Mouse (Mus musculus): Measurements from ENCODE around the gene Pkd2l1. TPM values are rescaled to one million over a fixed set of nuclear protein-coding genes. Genes with fewer than 3 reads are reported as not detected.
"Not testable (repeated sequence)": the region's sequence is repeated elsewhere in the genome, so short reads cannot be mapped to it uniquely, and the experiment has no call there.

The Pkd2l1 gene
- polyA plus RNA-seq, 2 experiments = not detected

DNA sequence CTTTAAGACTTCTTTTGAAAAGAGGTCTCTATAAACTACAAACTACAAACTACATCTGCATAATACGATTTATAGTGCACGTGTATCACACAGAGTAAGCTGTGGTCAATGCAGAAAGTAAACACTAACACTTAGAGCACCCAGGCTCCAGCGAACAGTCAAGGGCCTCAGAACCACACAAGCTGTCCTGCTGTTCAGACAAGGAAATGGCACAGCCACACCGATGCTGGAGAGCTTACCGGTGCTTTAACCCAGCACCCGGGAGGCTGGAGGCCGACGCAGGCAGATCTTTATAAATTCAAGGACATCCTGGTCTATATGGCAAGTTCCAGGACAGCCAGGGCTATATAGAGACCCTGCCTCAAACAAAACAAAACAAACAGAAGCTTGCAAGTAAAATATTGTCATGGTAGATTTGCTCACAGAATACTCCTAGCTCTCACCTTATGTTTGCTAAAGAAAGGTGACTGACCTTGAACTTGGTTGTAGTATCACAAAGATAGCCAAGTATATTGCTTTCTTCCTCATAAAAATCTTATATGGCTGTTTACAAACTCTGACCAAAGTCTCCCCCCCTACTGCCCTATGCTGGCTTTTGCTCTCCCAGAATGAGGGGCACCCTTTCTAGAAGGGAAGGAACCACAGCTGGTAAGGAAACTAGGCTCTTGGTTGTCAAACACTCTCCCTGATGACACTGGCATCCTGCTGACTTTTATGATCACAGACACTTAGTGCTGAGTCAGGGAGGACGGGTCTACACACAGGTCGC lies 64.3 kb downstream of the Pkd2l1 start:
- no peaks in the 10 kb centered on the region for H3K4me1 ChIP-seq (replicated peaks; ENCODE audit: control insufficient read depth in 2 of 2, insufficient read depth in 2 of 2, low read length in 1 of 2)
- H3K27ac ChIP-seq = no peak overlapping the region
- no peak for DNase-seq (ENCODE audit: low read depth in 3 of 3, low spot score in 3 of 3)
- TF ChIP-seq CTCF (IDR thresholded peaks at IDR 0.05; ENCODE audit: low read depth) (no peak), EP300 (IDR thresholded peaks at IDR 0.05; ENCODE audit: low read depth) (no peak)
- H3K9ac ChIP-seq (replicated peaks) = no peak overlapping the region
- H3K4me2 ChIP-seq (ENCODE audit: low read depth) = no peak overlapping the region
- WGBS (ENCODE audit: insufficient replicate concordance) = 83% methylated on average over 10 of the region's 10 CpGs
- H3K36me3 ChIP-seq (replicated peaks; ENCODE audit: control insufficient read depth, insufficient read depth, low read depth) = peaks cover 68% of the 10 kb centered on the region
- H3K4me3 ChIP-seq (ENCODE audit: insufficient read depth in 1 of 2, low read depth in 2 of 2, low read length in 2 of 2) = no peak overlapping the region
- H3K27me3 ChIP-seq (ENCODE audit: control insufficient read depth, insufficient read depth, low read length) = no peaks in the 10 kb centered on the region
- no peaks in the 10 kb centered on the region for H3K9me3 ChIP-seq (ENCODE audit: control insufficient read depth, low read length)
- no peak for ATAC-seq (ENCODE audit: insufficient read depth)

DNA sequence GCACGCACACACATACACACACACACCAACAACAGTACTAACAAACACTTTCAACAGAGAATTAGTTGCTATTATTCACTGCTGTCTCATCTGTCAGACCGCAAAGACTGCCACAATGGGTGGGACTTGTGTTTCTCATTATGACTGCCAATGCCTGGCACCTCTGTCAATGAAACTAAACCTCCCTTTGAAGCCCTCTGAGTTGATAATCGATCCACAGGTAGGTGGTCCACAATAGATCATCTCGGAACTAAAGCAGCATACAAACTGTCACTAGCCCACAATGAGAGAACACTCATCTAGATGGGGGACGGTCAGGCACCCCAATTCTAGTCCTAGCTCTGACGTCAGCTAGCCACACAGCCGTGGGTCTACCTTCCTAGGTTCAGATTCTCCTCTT lies 71.1 kb downstream of the Pkd2l1 start:
- ATAC-seq (ENCODE audit: insufficient read depth) = no peak
- no peak for DNase-seq (ENCODE audit: low read depth in 3 of 3, low spot score in 3 of 3)
- Histone ChIP-seq H3K9ac (replicated peaks) (no peak overlapping the region), H3K27me3 (ENCODE audit: control insufficient read depth, insufficient read depth, low read length) (no peaks in the 10 kb centered on the region), H3K4me1 (replicated peaks; ENCODE audit: control insufficient read depth in 2 of 2, insufficient read depth in 2 of 2, low read length in 1 of 2) (no peaks in the 10 kb centered on the region), H3K9me3 (ENCODE audit: control insufficient read depth, low read length) (no peaks in the 10 kb centered on the region), H3K4me2 (ENCODE audit: low read depth) (no peak overlapping the region), H3K36me3 (replicated peaks; ENCODE audit: control insufficient read depth, insufficient read depth, low read depth) (peaks cover 61% of the 10 kb centered on the region), H3K4me3 (ENCODE audit: insufficient read depth in 1 of 2, low read depth in 2 of 2, low read length in 2 of 2) (no peak overlapping the region), H3K27ac (no peak overlapping the region)
- WGBS (ENCODE audit: insufficient replicate concordance) = 80% methylated on average over 7 of the region's 7 CpGs
- TF ChIP-seq CTCF (IDR thresholded peaks at IDR 0.05; ENCODE audit: low read depth) (no peak), EP300 (IDR thresholded peaks at IDR 0.05; ENCODE audit: low read depth) (no peak)

DNA sequence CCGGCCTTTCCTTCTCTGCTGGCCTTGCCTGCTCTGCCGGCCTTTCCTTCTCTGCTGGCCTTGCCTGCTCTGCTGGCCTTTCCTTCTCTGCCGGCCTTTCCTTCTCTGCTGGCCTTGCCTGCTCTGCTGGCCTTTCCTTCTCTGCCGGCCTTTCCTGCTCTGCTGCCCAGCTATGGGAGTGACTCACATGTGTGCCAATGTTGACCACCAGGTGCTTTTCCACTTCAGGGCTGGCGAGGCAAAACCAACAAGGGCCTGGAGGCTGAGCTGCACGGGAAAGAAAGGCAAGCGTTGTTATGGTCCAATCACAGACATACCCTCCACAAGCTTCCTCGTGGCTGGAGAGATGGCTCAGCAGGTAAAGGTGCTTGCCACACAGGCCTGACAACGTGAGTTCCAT lies 71.6 kb downstream of the Pkd2l1 start:
- DNase-seq (ENCODE audit: low read depth in 3 of 3, low spot score in 3 of 3); ATAC-seq (ENCODE audit: insufficient read depth); H3K27ac ChIP-seq; H3K9me3 ChIP-seq (ENCODE audit: control insufficient read depth, low read length); H3K9ac ChIP-seq (replicated peaks); H3K27me3 ChIP-seq (ENCODE audit: control insufficient read depth, insufficient read depth, low read length); H3K4me2 ChIP-seq (ENCODE audit: low read depth); H3K4me3 ChIP-seq (ENCODE audit: insufficient read depth in 1 of 2, low read depth in 2 of 2, low read length in 2 of 2); H3K4me1 ChIP-seq (replicated peaks; ENCODE audit: control insufficient read depth in 2 of 2, insufficient read depth in 2 of 2, low read length in 1 of 2): not testable (repeated sequence)
- peaks cover 61% of the 10 kb centered on the region for H3K36me3 ChIP-seq (replicated peaks; ENCODE audit: control insufficient read depth, insufficient read depth, low read depth)
- WGBS (ENCODE audit: insufficient replicate concordance) = 84% methylated on average over 8 of the region's 9 CpGs

DNA sequence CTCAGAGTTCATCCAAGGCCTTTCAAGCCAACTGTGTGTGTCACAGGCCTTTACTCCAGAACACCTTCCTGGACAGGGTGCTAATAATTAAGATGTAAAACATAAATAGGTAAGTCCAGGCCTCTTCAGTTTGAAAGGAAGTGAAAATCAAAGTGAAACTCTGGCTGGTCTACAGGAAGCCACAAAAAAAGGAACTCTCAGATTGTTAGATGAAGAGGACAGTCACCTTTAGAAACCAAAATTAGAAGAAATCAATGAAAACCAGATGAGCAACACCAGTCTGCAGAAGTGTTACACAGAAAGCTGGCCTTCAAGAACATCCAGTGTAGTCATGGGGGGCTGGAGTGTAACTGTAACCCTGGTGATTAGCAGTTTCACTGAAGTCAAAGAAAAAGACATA lies 74.4 kb downstream of the Pkd2l1 start:
- Histone ChIP-seq H3K4me3 (ENCODE audit: insufficient read depth in 1 of 2, low read depth in 2 of 2, low read length in 2 of 2) (no peak overlapping the region), H3K27me3 (ENCODE audit: control insufficient read depth, insufficient read depth, low read length) (no peaks in the 10 kb centered on the region), H3K27ac (no peak overlapping the region), H3K4me2 (ENCODE audit: low read depth) (no peak overlapping the region), H3K4me1 (replicated peaks; ENCODE audit: control insufficient read depth in 2 of 2, insufficient read depth in 2 of 2, low read length in 1 of 2) (no peaks in the 10 kb centered on the region), H3K9me3 (ENCODE audit: control insufficient read depth, low read length) (no peaks in the 10 kb centered on the region), H3K36me3 (replicated peaks; ENCODE audit: control insufficient read depth, insufficient read depth, low read depth) (peaks cover 54% of the 10 kb centered on the region), H3K9ac (replicated peaks) (no peak overlapping the region)
- ATAC-seq (ENCODE audit: insufficient read depth) (no peak), DNase-seq (ENCODE audit: low read depth in 3 of 3, low spot score in 3 of 3) (no peak)
- TF ChIP-seq CTCF (IDR thresholded peaks at IDR 0.05; ENCODE audit: low read depth) (no peak), EP300 (IDR thresholded peaks at IDR 0.05; ENCODE audit: low read depth) (no peak)

DNA sequence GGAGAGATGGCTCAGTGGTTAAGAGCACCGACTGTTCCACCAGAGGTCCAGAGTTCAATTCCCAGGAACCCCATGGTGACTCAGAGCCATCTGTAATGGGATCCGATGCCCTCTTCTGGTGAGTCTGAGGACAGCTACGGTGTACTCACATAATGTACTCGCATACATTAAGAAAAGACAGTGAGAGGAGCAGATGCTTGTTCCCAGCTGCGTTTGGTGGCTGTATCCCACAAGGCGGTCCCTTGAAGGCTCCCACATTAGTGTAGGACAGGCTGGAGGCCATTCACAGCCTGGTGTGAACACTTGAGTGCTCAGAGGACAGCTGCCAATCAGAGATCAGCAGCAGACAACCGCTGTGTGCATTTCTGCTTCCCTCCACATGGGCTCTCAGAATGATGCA lies 80.5 kb downstream of the Pkd2l1 start:
- H3K27ac ChIP-seq = no peak overlapping the region
- whole genome bisulfite sequencing (ENCODE audit: insufficient replicate concordance) = 58% methylated on average over 7 of the region's 7 CpGs
- no peaks in the 10 kb centered on the region for H3K27me3 ChIP-seq (ENCODE audit: control insufficient read depth, insufficient read depth, low read length)
- H3K4me3 ChIP-seq (ENCODE audit: insufficient read depth in 1 of 2, low read depth in 2 of 2, low read length in 2 of 2) = no peak overlapping the region
- H3K36me3 ChIP-seq (replicated peaks; ENCODE audit: control insufficient read depth, insufficient read depth, low read depth) = peaks cover 36% of the 10 kb centered on the region
- peaks cover 0 to 6% of the 10 kb centered on the region in 2 experiments; a peak in 2 of 4 replicates for H3K4me1 ChIP-seq (replicated peaks; ENCODE audit: control insufficient read depth in 2 of 2, insufficient read depth in 2 of 2, low read length in 1 of 2)
- ATAC-seq (ENCODE audit: insufficient read depth) = no peak
- H3K9ac ChIP-seq (replicated peaks) = no peak overlapping the region
- no peak overlapping the region for H3K4me2 ChIP-seq (ENCODE audit: low read depth)
- TF ChIP-seq EP300 (IDR thresholded peaks at IDR 0.05; ENCODE audit: low read depth) (no peak), CTCF (IDR thresholded peaks at IDR 0.05; ENCODE audit: low read depth) (peak; percentile 52)
- no peaks in the 10 kb centered on the region for H3K9me3 ChIP-seq (ENCODE audit: control insufficient read depth, low read length)
- DNase-seq (ENCODE audit: low read depth in 3 of 3, low spot score in 3 of 3) = no peak

Measured in liver, embryonic 14.5 days (tissue).